Mouse (Mus musculus) neutrophil, adult 83 days (primary cell): ENCODE results near the gene Plscr5. TPM values are rescaled to one million over a fixed set of nuclear protein-coding genes. Genes with fewer than 3 reads are reported as not detected.

ENCODE experiments used
- total RNA-seq, 2 experiments: library from RNA; stranded (reverse); gene quantifications; one replicate each; pipeline ENCODE4 v1.2.4; 2023

Gene Plscr5
- not detected for total RNA-seq

DNA sequence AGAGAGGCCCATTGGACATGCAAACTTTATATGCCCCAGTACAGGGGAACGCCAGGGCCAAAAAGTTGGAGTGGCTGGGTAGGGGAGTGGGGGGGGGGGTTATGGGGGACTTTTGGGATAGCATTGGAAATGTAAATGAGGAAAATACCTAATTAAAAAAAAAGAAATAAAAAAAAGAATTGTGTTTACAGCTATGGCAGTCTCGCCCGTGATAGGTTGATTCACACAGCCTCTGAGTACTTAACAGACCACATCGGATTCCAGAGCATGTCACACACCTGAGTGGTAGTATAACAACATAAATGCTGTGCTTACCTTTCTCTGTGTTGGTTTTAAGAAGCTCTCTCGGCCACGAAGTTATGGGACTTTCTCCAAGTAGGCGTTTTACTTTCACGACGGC, at the start of gene Plscr5:
Gene Plscr5, plus strand, starts transcription at position 301 of the 400 bp plus-strand sequence.

DNA sequence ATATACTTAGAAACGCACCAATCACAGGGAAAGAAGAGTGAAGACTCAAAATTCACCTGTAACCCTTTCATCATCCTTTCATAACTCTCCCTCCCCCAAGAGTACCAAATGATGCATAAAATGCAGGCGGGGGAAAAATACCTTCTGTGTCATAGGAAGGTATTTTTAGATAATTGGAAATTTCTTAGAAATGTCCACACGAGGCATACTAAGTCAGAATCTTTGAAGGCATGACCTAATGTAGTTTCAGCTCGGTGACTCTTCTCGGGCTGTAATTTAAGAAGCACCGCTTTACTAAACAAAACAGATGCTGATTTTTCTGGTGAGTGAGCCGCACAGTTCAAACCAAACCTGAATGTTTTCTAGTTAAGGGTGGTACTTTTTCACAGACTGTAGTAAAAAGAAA, 56.7 kb downstream of the Plscr5 start, which contains the start of gene Plscr1:
Gene Plscr1, plus strand, starts transcription at position 304 of the 406 bp plus-strand sequence.

Other genes starting within 250 kb of the Plscr5 start
- gene Plscr1, start 56.8 kb downstream of the Plscr5 start, total RNA-seq: 10 to 100 TPM; 71.1 to 79.4 TPM
- under 1 TPM in 1 of 2 experiments, not detected in 1; 0.29 TPM for gene Plscr2, start 82.7 kb downstream of the Plscr5 start, total RNA-seq
- not detected for gene 1700057G04Rik, start 116.4 kb downstream of the Plscr5 start, total RNA-seq